Mouse (Mus musculus): Measurements from ENCODE around the gene Zc3h12c. TPM values are rescaled to one million over a fixed set of nuclear protein-coding genes. Genes with fewer than 3 reads are reported as not detected.

The Zc3h12c gene
- polyA plus RNA-seq, 1 experiment from 2014 or later, result 1.7 TPM

DNA sequence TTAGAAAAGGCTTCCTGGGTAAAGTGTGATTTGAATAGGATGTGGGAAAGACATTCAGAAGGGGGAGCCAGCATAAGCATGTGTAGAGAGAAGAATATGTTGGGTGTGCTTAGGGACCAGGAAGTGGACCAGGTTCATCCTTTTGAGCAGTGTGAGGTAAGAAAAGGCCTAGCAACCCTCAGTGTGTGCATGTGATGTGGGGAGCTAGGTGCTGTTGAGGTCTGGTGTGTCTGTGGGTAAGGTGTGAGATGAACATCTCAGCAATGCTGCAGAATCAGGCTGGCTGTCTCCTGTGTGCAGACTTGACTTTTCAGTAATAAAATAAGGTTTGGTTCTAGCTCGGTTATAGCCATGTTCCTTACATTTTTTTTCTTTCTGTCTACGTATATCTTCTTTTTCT lies 98.3 kb downstream of the Zc3h12c start:
- no peak overlapping the region for H3K9ac ChIP-seq (ENCODE audit: low read depth, low read length)
- H3K9me3 ChIP-seq (ENCODE audit: control insufficient read depth, low read length), result no peaks in the 10 kb centered on the region
- H3K36me3 ChIP-seq (ENCODE audit: control insufficient read depth, insufficient read depth, low read length), result peaks cover 33% of the 10 kb centered on the region
- no peaks in the 10 kb centered on the region for H3K4me1 ChIP-seq (replicated peaks; ENCODE audit: control insufficient read depth, insufficient read depth, low read length)
- no peak for ATAC-seq (replicated peaks; ENCODE audit: low FRiP score)
- H3K4me3 ChIP-seq (ENCODE audit: low read depth, low read length), result no peak overlapping the region
- H3K4me2 ChIP-seq, result no peak overlapping the region
- no peak for DNase-seq (ENCODE audit: low spot score)
- WGBS, result 84% methylated on average over 2 of the region's 2 CpGs
- no peaks in the 10 kb centered on the region for H3K27me3 ChIP-seq (replicated peaks; ENCODE audit: control insufficient read depth, insufficient read depth, low read length)
- no peak overlapping the region for H3K27ac ChIP-seq (ENCODE audit: low read depth, low read length)

Small RNAs within 50 kb of the gene (microRNA-seq; reads per million reads assigned to microRNA genes)
- gene Gm27686 (ENCODE audit: borderline number of aligned reads) (not detected), gene Mir6244 (ENCODE audit: borderline number of aligned reads) (not detected)

Other genes with a start within 250 kb of the Zc3h12c start
- gene Fdx1, start 205.0 kb downstream of the Zc3h12c start, polyA plus RNA-seq (2014; fragmentation: Nextera tagmentation; extraction: Ambion mirVana), result 45.2 and 50.7 TPM in 2 replicates
- gene Rdx, start 121.4 kb downstream of the Zc3h12c start, polyA plus RNA-seq (2014; fragmentation: Nextera tagmentation; extraction: Ambion mirVana), result 146 and 148 TPM in 2 replicates